Mouse (Mus musculus): ENCODE results near the gene Smoc1. TPM values are rescaled to one million over a fixed set of nuclear protein-coding genes. Genes with fewer than 3 reads are reported as not detected.

Gene Smoc1
- polyA plus RNA-seq, 1 experiment: 9.8 TPM

DNA sequence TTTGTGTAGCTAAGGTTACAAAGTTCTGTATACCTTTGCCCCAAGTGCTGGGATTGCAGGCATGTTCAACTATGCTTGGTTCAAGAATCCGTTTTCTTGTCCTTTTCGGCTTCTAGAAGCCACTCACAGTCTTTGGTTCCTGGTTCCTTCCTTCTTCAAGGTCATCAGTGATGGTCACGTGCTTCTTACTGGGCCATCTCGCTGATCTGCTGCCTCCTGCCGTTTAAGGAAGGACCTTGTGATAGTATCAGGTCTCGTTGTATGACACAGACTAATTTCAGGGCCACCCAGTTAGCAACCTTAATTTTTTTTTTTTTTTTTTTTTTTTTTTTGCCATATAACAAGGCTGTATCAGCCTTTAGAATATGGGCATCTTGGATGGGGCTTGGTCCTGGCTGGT is 9.2 kb downstream of the Smoc1 start:
- no peak overlapping the region for H3K27ac ChIP-seq (ENCODE audit: control insufficient read depth, insufficient read depth, low read depth, low read length)
- no peaks in the 10 kb centered on the region for H3K4me1 ChIP-seq (ENCODE audit: control insufficient read depth, insufficient read depth, low read length)
- H3K4me3 ChIP-seq (ENCODE audit: control insufficient read depth, low read depth, low read length): no peak overlapping the region
- no peaks in the 10 kb centered on the region for H3K27me3 ChIP-seq (ENCODE audit: control insufficient read depth, insufficient read depth, low read length)
- no peaks in the 10 kb centered on the region for H3K36me3 ChIP-seq (ENCODE audit: control insufficient read depth, insufficient read depth, low read length)
- TF ChIP-seq CTCF (IDR thresholded peaks at IDR 0.05; ENCODE audit: control insufficient read depth, insufficient read depth, insufficient replicate concordance, low read depth, low read length) (no peak), POLR2A (IDR thresholded peaks at IDR 0.05; ENCODE audit: control insufficient read depth, low read depth, low read length) (no peak)

DNA sequence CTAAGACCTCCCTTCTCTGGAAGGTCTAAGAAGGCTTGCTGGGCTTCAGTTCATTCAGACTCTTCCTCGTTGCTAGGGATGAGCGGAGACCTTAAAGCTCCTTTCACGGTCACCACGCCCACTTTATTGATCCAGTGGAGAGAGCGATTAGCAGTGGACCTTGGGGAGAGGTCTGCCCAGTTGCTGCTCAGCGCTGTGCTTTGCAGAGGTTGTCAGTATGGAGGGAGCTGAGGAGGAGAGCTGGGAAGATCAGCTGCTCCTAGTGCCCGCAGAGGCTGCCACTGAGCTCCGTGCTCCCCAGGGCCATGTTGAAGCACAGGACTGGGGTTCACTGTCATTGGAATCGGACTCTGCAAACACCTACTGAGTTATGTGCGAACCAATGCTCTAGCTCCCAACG is 17.0 kb downstream of the Smoc1 start:
- no peak overlapping the region for H3K27ac ChIP-seq (ENCODE audit: control insufficient read depth, insufficient read depth, low read depth, low read length)
- H3K36me3 ChIP-seq (ENCODE audit: control insufficient read depth, insufficient read depth, low read length): no peaks in the 10 kb centered on the region
- H3K4me1 ChIP-seq (ENCODE audit: control insufficient read depth, insufficient read depth, low read length): no peaks in the 10 kb centered on the region
- no peak for TF ChIP-seq CTCF (IDR thresholded peaks at IDR 0.05; ENCODE audit: control insufficient read depth, insufficient read depth, insufficient replicate concordance, low read depth, low read length)
- no peak for TF ChIP-seq POLR2A (IDR thresholded peaks at IDR 0.05; ENCODE audit: control insufficient read depth, low read depth, low read length)
- H3K4me3 ChIP-seq (ENCODE audit: control insufficient read depth, low read depth, low read length): no peak overlapping the region
- no peaks in the 10 kb centered on the region for H3K27me3 ChIP-seq (ENCODE audit: control insufficient read depth, insufficient read depth, low read length)

DNA sequence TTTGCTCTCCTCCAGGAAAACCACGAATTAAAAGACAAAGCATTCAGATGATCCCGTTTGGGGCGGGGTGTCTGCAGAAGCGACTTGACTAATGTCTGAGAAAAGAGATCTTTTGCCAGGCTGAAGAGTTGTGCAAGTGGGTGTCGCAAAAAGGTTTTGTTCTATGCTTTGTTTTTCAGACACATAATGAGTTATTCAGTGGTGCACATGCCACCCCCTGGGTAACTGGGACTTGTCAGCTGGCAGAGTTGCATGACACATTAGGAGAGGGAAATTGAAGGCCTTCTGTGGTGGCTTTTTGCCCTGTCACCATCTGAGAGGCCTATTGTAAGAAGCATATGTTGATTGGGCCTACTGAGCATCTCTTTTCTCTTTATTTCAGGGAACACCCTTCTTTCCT is 20.3 kb downstream of the Smoc1 start:
- Histone ChIP-seq H3K27me3 (ENCODE audit: control insufficient read depth, insufficient read depth, low read length) (no peaks in the 10 kb centered on the region), H3K36me3 (ENCODE audit: control insufficient read depth, insufficient read depth, low read length) (no peaks in the 10 kb centered on the region), H3K4me1 (ENCODE audit: control insufficient read depth, insufficient read depth, low read length) (no peaks in the 10 kb centered on the region), H3K27ac (ENCODE audit: control insufficient read depth, insufficient read depth, low read depth, low read length) (no peak overlapping the region), H3K4me3 (ENCODE audit: control insufficient read depth, low read depth, low read length) (no peak overlapping the region)
- TF ChIP-seq POLR2A (IDR thresholded peaks at IDR 0.05; ENCODE audit: control insufficient read depth, low read depth, low read length) (no peak), CTCF (IDR thresholded peaks at IDR 0.05; ENCODE audit: control insufficient read depth, insufficient read depth, insufficient replicate concordance, low read depth, low read length) (no peak)

DNA sequence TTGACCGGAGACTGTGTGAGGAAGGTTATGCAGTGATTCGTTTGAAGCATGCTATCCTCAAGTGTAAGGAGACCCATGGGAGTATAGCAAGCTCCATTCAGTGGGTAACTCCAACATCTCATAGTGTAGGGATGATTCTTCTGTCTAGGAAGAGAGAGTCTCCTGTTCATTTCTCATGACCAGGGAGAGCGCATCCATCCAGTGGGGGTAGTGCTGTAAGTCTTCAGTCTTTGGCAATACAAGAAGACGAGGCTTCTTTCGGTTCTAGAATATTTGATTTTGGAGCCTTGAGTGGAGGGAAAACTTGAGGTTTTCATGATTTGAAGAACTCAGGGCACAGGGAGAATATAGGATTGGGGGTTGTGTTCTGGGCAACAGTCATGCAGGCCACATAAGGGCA is 23.1 kb downstream of the Smoc1 start:
- Histone ChIP-seq H3K4me1 (ENCODE audit: control insufficient read depth, insufficient read depth, low read length) (no peaks in the 10 kb centered on the region), H3K36me3 (ENCODE audit: control insufficient read depth, insufficient read depth, low read length) (no peaks in the 10 kb centered on the region), H3K27me3 (ENCODE audit: control insufficient read depth, insufficient read depth, low read length) (no peaks in the 10 kb centered on the region), H3K4me3 (ENCODE audit: control insufficient read depth, low read depth, low read length) (no peak overlapping the region), H3K27ac (ENCODE audit: control insufficient read depth, insufficient read depth, low read depth, low read length) (no peak overlapping the region)
- TF ChIP-seq POLR2A (IDR thresholded peaks at IDR 0.05; ENCODE audit: control insufficient read depth, low read depth, low read length) (no peak), CTCF (IDR thresholded peaks at IDR 0.05; ENCODE audit: control insufficient read depth, insufficient read depth, insufficient replicate concordance, low read depth, low read length) (no peak)

DNA sequence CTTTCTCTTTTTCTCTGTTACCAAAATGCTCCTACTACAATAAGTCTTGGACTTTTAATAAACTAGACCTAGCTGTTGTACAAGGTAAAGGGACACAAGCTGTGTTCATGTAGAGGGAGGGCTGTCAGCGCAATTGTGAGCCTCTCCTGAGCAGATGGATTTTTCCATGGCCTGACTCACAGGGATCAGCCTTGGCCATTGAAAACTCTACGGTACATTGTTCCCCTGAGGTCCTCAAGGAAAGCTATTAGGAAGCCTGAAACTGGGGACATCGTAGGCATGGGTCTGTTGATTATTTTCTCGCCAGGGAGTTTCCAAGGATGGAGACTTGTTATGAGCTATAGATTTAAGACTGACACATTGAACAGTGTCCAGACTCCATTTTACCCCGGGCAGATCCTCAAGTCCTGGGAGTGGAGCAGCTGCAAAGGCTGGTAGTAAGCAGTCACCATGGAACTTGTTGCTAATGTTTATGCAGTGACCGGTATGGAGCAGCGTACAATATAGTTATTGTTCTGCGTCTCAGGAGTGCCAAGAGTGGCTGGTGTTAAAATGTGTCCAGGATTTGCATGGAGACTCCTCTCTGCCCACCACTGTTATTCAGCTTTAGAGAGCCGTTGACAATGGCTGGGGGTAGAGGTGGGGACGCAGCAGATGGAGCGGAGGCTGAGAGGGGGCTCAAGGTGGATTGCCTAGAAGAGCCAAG is 28.5 kb downstream of the Smoc1 start:
- H3K27ac ChIP-seq (ENCODE audit: control insufficient read depth, insufficient read depth, low read depth, low read length): no peak overlapping the region
- no peaks in the 10 kb centered on the region for H3K36me3 ChIP-seq (ENCODE audit: control insufficient read depth, insufficient read depth, low read length)
- no peaks in the 10 kb centered on the region for H3K4me1 ChIP-seq (ENCODE audit: control insufficient read depth, insufficient read depth, low read length)
- no peaks in the 10 kb centered on the region for H3K27me3 ChIP-seq (ENCODE audit: control insufficient read depth, insufficient read depth, low read length)
- TF ChIP-seq CTCF (IDR thresholded peaks at IDR 0.05; ENCODE audit: control insufficient read depth, insufficient read depth, insufficient replicate concordance, low read depth, low read length) (no peak), POLR2A (IDR thresholded peaks at IDR 0.05; ENCODE audit: control insufficient read depth, low read depth, low read length) (no peak)
- no peak overlapping the region for H3K4me3 ChIP-seq (ENCODE audit: control insufficient read depth, low read depth, low read length)

DNA sequence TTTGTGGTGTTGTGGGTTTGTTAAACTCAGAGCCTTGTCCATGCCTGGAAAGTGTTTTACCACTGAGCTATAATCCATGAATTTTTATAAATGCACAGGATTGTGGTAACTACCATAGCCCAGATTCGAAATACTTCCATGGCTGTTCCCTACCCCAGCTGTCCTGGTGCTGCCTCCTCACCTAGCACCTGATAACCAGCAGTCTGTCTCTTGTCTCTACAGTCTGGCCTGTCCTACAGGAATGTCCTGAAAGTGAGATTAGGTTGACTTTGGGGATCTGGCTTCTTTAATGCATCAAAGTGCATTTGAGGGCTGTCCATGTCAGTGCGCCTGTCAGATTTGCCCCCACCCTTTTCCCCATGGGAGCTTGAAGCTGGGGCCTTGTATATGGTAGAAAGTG is 29.2 kb downstream of the Smoc1 start:
- H3K4me3 ChIP-seq (ENCODE audit: control insufficient read depth, low read depth, low read length): no peak overlapping the region
- no peak overlapping the region for H3K27ac ChIP-seq (ENCODE audit: control insufficient read depth, insufficient read depth, low read depth, low read length)
- H3K27me3 ChIP-seq (ENCODE audit: control insufficient read depth, insufficient read depth, low read length): no peaks in the 10 kb centered on the region
- TF ChIP-seq CTCF (IDR thresholded peaks at IDR 0.05; ENCODE audit: control insufficient read depth, insufficient read depth, insufficient replicate concordance, low read depth, low read length): no peak
- no peak for TF ChIP-seq POLR2A (IDR thresholded peaks at IDR 0.05; ENCODE audit: control insufficient read depth, low read depth, low read length)
- no peaks in the 10 kb centered on the region for H3K4me1 ChIP-seq (ENCODE audit: control insufficient read depth, insufficient read depth, low read length)
- H3K36me3 ChIP-seq (ENCODE audit: control insufficient read depth, insufficient read depth, low read length): no peaks in the 10 kb centered on the region

DNA sequence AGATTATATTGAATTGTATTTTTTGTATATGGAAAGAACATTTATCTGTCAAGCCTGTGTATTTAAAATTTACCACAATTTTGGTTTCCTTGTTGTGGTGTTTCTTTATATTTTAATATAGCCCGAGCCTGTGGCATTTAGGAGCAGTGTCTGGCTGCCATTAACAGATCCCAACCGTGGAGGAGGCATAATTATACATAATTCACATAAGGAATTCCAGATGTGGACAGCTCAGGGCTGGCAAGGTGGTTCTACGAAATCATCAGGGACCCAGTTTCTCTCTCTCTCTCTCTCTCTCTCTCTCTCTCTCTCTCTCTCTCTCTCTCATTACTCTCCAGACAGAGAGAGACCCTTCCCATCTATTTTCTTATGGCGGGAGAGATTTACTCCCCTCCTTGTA is 31.0 kb downstream of the Smoc1 start:
- H3K36me3 ChIP-seq (ENCODE audit: control insufficient read depth, insufficient read depth, low read length): no peaks in the 10 kb centered on the region
- H3K27ac ChIP-seq (ENCODE audit: control insufficient read depth, insufficient read depth, low read depth, low read length): no peak overlapping the region
- no peaks in the 10 kb centered on the region for H3K27me3 ChIP-seq (ENCODE audit: control insufficient read depth, insufficient read depth, low read length)
- no peak overlapping the region for H3K4me3 ChIP-seq (ENCODE audit: control insufficient read depth, low read depth, low read length)
- TF ChIP-seq POLR2A (IDR thresholded peaks at IDR 0.05; ENCODE audit: control insufficient read depth, low read depth, low read length) (no peak), CTCF (IDR thresholded peaks at IDR 0.05; ENCODE audit: control insufficient read depth, insufficient read depth, insufficient replicate concordance, low read depth, low read length) (no peak)
- no peaks in the 10 kb centered on the region for H3K4me1 ChIP-seq (ENCODE audit: control insufficient read depth, insufficient read depth, low read length)

Measured in testis, adult 2 months (tissue).